Mouse (Mus musculus): ENCODE data around the gene Uqcr11. TPM values are rescaled to one million over a fixed set of nuclear protein-coding genes. Genes with fewer than 3 reads are reported as not detected.

Uqcr11 gene
- polyA plus RNA-seq, 1 experiment, result 182 TPM

- Histone ChIP-seq H3K4me3 (ENCODE audit: insufficient read depth, low read length) (no peak overlapping the region), H3K27ac (ENCODE audit: insufficient read depth, low read length) (no peak overlapping the region), H3K4me1 (ENCODE audit: control insufficient read depth, insufficient read depth, low read length) (no peaks in the 10 kb centered on the region)
- TF ChIP-seq POLR2A (IDR thresholded peaks at IDR 0.05; ENCODE audit: low read depth, low read length), result no peak
- no peak for TF ChIP-seq CTCF (IDR thresholded peaks at IDR 0.05; ENCODE audit: borderline replicate concordance, insufficient read depth, low read length)
Observed at GRCm38 (mm10) chr10:80355431-80355830, 51.2 kb downstream of the Uqcr11 start.

Other genes starting within 250 kb of the Uqcr11 start
- 29.2 and 50.2 TPM in 2 replicates for gene Cirbp, start 240.8 kb downstream of the Uqcr11 start, polyA plus RNA-seq (2011; ENCODE audit: insufficient read length, low read depth, missing spikeins)
- gene 1600002K03Rik, start 233.9 kb downstream of the Uqcr11 start, polyA plus RNA-seq (2011; ENCODE audit: insufficient read length, low read depth, missing spikeins), result 8.4 and 12.2 TPM in 2 replicates
- gene Efna2, start 227.3 kb downstream of the Uqcr11 start, polyA plus RNA-seq (2011; ENCODE audit: insufficient read length, low read depth, missing spikeins), result 5.2 and 8.3 TPM in 2 replicates
- gene Mum1, start 180.4 kb downstream of the Uqcr11 start, polyA plus RNA-seq (2011; ENCODE audit: insufficient read length, low read depth, missing spikeins), result 24.0 and 29.1 TPM in 2 replicates
- 65.5 and 65.7 TPM in 2 replicates for gene Ndufs7, start 157.7 kb downstream of the Uqcr11 start, polyA plus RNA-seq (2011; ENCODE audit: insufficient read length, low read depth, missing spikeins)
- 19.9 and 21.9 TPM in 2 replicates for gene Gamt, start 145.8 kb downstream of the Uqcr11 start, polyA plus RNA-seq (2011; ENCODE audit: insufficient read length, low read depth, missing spikeins)
- 117 and 142 TPM in 2 replicates for gene Dazap1, start 145.3 kb downstream of the Uqcr11 start, polyA plus RNA-seq (2011; ENCODE audit: insufficient read length, low read depth, missing spikeins)
- gene Rps15, start 114.4 kb downstream of the Uqcr11 start, polyA plus RNA-seq (2011; ENCODE audit: insufficient read length, low read depth, missing spikeins), result 2,340 and 2,493 TPM in 2 replicates
- gene Apc2, start 110.9 kb downstream of the Uqcr11 start, polyA plus RNA-seq (2011; ENCODE audit: insufficient read length, low read depth, missing spikeins), result 2.5 and 3.7 TPM in 2 replicates
- 16.4 and 18.6 TPM in 2 replicates for gene 2310011J03Rik, start 86.3 kb downstream of the Uqcr11 start, polyA plus RNA-seq (2011; ENCODE audit: insufficient read length, low read depth, missing spikeins)
- gene Pcsk4, start 77.3 kb downstream of the Uqcr11 start, polyA plus RNA-seq (2011; ENCODE audit: insufficient read length, low read depth, missing spikeins), result 0.42 and 0.81 TPM in 2 replicates
- 1.5 and 1.7 TPM in 2 replicates for gene Reep6, start 76.9 kb downstream of the Uqcr11 start, polyA plus RNA-seq (2011; ENCODE audit: insufficient read length, low read depth, missing spikeins)
- 22.9 and 30.1 TPM in 2 replicates for gene Adamtsl5, start 58.4 kb downstream of the Uqcr11 start, polyA plus RNA-seq (2011; ENCODE audit: insufficient read length, low read depth, missing spikeins)
- not detected in 2 replicates for gene Plk5, start 50.4 kb downstream of the Uqcr11 start, polyA plus RNA-seq (2011; ENCODE audit: insufficient read length, low read depth, missing spikeins)
- gene Mex3d, start 19.2 kb downstream of the Uqcr11 start, polyA plus RNA-seq (2011; ENCODE audit: insufficient read length, low read depth, missing spikeins), result 39.1 and 40.4 TPM in 2 replicates
- 83.3 and 99.1 TPM in 2 replicates for gene Mbd3, start 7.3 kb downstream of the Uqcr11 start, polyA plus RNA-seq (2011; ENCODE audit: insufficient read length, low read depth, missing spikeins)
- 64.8 and 72.9 TPM in 2 replicates for gene Tcf3, start 26.8 kb upstream of the Uqcr11 start, polyA plus RNA-seq (2011; ENCODE audit: insufficient read length, low read depth, missing spikeins)
- not detected in 2 replicates for gene Onecut3, start 88.0 kb upstream of the Uqcr11 start, polyA plus RNA-seq (2011; ENCODE audit: insufficient read length, low read depth, missing spikeins)
- gene Atp8b3, start 132.3 kb upstream of the Uqcr11 start, polyA plus RNA-seq (2011; ENCODE audit: insufficient read length, low read depth, missing spikeins), result not detected in 2 replicates
- gene Rexo1, start 154.7 kb upstream of the Uqcr11 start, polyA plus RNA-seq (2011; ENCODE audit: insufficient read length, low read depth, missing spikeins), result 19.4 and 21.9 TPM in 2 replicates
- gene Klf16, start 170.5 kb upstream of the Uqcr11 start, polyA plus RNA-seq (2011; ENCODE audit: insufficient read length, low read depth, missing spikeins), result 15.5 and 15.9 TPM in 2 replicates
- gene Abhd17a, start 183.5 kb upstream of the Uqcr11 start, polyA plus RNA-seq (2011; ENCODE audit: insufficient read length, low read depth, missing spikeins), result 42.1 and 58.7 TPM in 2 replicates
- gene Scamp4, start 196.0 kb upstream of the Uqcr11 start, polyA plus RNA-seq (2011; ENCODE audit: insufficient read length, low read depth, missing spikeins), result 57.3 and 62.2 TPM in 2 replicates
- 1.4 and 2.9 TPM in 2 replicates for gene Adat3, start 196.1 kb upstream of the Uqcr11 start, polyA plus RNA-seq (2011; ENCODE audit: insufficient read length, low read depth, missing spikeins)
- 0.63 and 0.91 TPM in 2 replicates for gene Gm49322, start 199.2 kb upstream of the Uqcr11 start, polyA plus RNA-seq (2011; ENCODE audit: insufficient read length, low read depth, missing spikeins)
- gene Csnk1g2, start 216.0 kb upstream of the Uqcr11 start, polyA plus RNA-seq (2011; ENCODE audit: insufficient read length, low read depth, missing spikeins), result 92.4 and 105 TPM in 2 replicates

Data from embryonic fibroblast, embryonic 13.5 days (primary cell).